Mouse (Mus musculus): ENCODE results near the gene Gm5089. TPM values are rescaled to one million over a fixed set of nuclear protein-coding genes. Genes with fewer than 3 reads are reported as not detected.

Gm5089 gene
- total and polyA plus RNA-seq, 2 experiments from 2014 or later: not detected

DNA sequence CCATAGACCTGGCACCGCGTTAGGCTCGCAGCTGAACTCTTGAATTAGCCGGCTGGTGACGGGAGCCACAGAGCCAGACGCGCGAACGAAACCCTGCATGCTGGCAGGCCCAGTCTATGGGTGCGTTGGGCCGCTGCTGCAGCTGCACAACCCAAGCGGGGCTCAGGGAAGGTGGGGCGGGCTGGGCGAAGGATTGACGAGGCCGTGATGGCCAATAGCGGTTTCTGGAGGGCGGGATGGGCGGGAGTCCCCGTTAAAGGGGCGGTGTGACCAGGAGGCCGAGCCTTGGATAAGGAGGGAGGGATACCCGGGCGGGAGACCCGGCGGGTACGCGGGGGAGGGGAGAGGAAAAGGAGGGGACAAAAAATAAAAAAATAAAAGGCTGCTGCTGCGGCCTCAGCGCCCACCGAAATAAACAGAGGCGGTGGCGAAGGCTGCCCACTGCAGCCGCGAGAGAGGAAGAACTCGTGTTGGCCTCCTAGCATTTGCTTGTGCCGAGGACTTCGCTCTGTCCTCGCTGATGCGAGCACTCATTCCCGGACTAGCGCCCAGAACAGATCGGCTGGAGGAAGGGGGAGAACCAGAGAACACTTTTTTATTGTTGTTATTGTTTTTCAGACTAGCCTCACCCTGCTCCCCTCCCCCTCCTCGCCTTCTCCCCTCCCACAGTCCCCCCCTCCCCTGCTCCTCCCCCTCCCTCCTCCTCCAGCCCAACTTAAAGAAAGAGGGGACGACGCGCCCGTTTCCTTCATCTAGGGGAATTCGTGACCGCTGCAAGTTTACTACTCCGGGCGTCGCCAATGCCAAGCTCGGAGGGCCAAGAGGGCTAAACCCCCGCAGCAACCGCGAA, 23.4 kb upstream of the Gm5089 start:
- TF ChIP-seq CTCF (IDR thresholded peaks at IDR 0.05; ENCODE audit: low read depth) (no peak), EP300 (IDR thresholded peaks at IDR 0.05; ENCODE audit: low read depth) (no peak)
- ATAC-seq (ENCODE audit: insufficient read depth, low read depth) (no peak), DNase-seq (ENCODE audit: low spot score) (no peak)
- Histone ChIP-seq H3K9ac (replicated peaks; ENCODE audit: low read depth, low read length) (no peak overlapping the region), H3K27me3 (ENCODE audit: control insufficient read depth, insufficient read depth, low read length) (peaks cover 100% of the 10 kb centered on the region), H3K4me2 (ENCODE audit: low read depth, low read length) (peak overlapping the region; percentile 71), H3K27ac (ENCODE audit: low read depth) (no peak overlapping the region), H3K9me3 (replicated peaks; ENCODE audit: control insufficient read depth, low read length) (no peaks in the 10 kb centered on the region), H3K36me3 (replicated peaks; ENCODE audit: control insufficient read depth, insufficient read depth, low read length) (no peaks in the 10 kb centered on the region), H3K4me3 (ENCODE audit: low read depth, low read length) (peak overlapping the region; percentile 52), H3K4me1 (ENCODE audit: control insufficient read depth, insufficient read depth) (0 out of 2 replicates have a peak, but pooled peaks cover 5% of the 10 kb centered on the region)
- 1% methylated on average over 57 of the region's 57 CpGs for WGBS

GRCm38 (mm10) chr14:122473211-122473751, 22.4 kb upstream of the Gm5089 start:
- H3K27me3 ChIP-seq (ENCODE audit: control insufficient read depth, insufficient read depth, low read length): peaks cover 100% of the 10 kb centered on the region
- TF ChIP-seq EP300 (IDR thresholded peaks at IDR 0.05; ENCODE audit: low read depth) (no peak), CTCF (IDR thresholded peaks at IDR 0.05; ENCODE audit: low read depth) (no peak)
- no peak overlapping the region for H3K4me2 ChIP-seq (ENCODE audit: low read depth, low read length)
- H3K9me3 ChIP-seq (replicated peaks; ENCODE audit: control insufficient read depth, low read length): no peaks in the 10 kb centered on the region
- no peaks in the 10 kb centered on the region for H3K36me3 ChIP-seq (replicated peaks; ENCODE audit: control insufficient read depth, insufficient read depth, low read length)
- H3K9ac ChIP-seq (replicated peaks; ENCODE audit: low read depth, low read length): no peak overlapping the region
- ATAC-seq (ENCODE audit: insufficient read depth, low read depth) (no peak), DNase-seq (ENCODE audit: low spot score) (no peak)
- H3K4me1 ChIP-seq (ENCODE audit: control insufficient read depth, insufficient read depth): 0 out of 2 replicates have a peak, but pooled peaks cover 5% of the 10 kb centered on the region
- 2% methylated on average over 17 of the region's 17 CpGs for WGBS
- no peak overlapping the region for H3K27ac ChIP-seq (ENCODE audit: low read depth)
- H3K4me3 ChIP-seq (ENCODE audit: low read depth, low read length): no peak overlapping the region

DNA sequence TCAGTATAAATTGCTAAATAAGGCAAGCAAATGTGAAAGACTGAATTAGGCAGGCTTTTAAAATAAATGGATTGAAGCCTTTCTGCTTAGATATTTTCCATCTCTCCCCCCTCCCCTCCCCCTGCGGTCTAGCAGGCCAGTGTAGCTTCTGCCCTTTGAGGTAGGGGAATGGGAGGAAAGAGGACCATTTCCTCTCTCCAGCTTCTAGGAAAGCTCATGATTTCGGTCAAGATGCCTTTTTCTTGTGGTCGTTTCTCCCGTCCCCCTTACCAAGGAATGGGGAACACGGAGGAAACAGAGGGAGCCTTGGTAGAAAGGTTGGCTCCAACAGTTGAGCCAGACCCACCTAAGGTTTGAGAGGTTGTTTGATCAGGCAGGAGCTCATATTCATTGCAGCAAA, 21.7 kb upstream of the Gm5089 start:
- no peak overlapping the region for H3K4me3 ChIP-seq (ENCODE audit: low read depth, low read length)
- ATAC-seq (ENCODE audit: insufficient read depth, low read depth) (no peak), DNase-seq (ENCODE audit: low spot score) (no peak)
- WGBS: 3% methylated on average over 5 of the region's 5 CpGs
- H3K9me3 ChIP-seq (replicated peaks; ENCODE audit: control insufficient read depth, low read length): no peaks in the 10 kb centered on the region
- no peak overlapping the region for H3K9ac ChIP-seq (replicated peaks; ENCODE audit: low read depth, low read length)
- no peak overlapping the region for H3K4me2 ChIP-seq (ENCODE audit: low read depth, low read length)
- H3K36me3 ChIP-seq (replicated peaks; ENCODE audit: control insufficient read depth, insufficient read depth, low read length): no peaks in the 10 kb centered on the region
- TF ChIP-seq EP300 (IDR thresholded peaks at IDR 0.05; ENCODE audit: low read depth): no peak
- TF ChIP-seq CTCF (IDR thresholded peaks at IDR 0.05; ENCODE audit: low read depth): no peak
- no peak overlapping the region for H3K27ac ChIP-seq (ENCODE audit: low read depth)
- H3K27me3 ChIP-seq (ENCODE audit: control insufficient read depth, insufficient read depth, low read length): peaks cover 100% of the 10 kb centered on the region
- H3K4me1 ChIP-seq (ENCODE audit: control insufficient read depth, insufficient read depth): 0 out of 2 replicates have a peak, but pooled peaks cover 5% of the 10 kb centered on the region

DNA sequence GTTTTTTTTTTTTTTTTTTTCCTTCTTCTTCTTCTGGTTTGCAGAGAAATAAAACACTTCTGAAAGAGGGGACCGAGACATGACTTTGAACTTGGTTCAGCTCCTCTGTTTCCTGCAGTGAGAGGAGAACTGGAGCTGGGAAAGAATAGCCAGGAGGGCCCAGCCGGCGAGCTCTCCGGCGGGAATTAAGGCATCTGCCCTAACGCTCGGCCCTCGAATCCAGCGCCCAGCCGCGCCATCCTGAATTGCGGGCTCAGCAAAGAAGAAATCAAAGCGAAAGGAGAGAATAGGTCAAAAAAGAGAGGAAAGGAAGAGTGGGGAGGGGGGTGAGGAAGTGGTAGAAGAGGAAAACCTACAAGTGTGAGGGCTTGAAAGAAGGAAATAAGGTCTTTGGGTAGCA, 21.2 kb upstream of the Gm5089 start:
- 0 out of 2 replicates have a peak, but pooled peaks cover 5% of the 10 kb centered on the region for H3K4me1 ChIP-seq (ENCODE audit: control insufficient read depth, insufficient read depth)
- H3K27ac ChIP-seq (ENCODE audit: low read depth): no peak overlapping the region
- H3K27me3 ChIP-seq (ENCODE audit: control insufficient read depth, insufficient read depth, low read length): peaks cover 100% of the 10 kb centered on the region
- no peak overlapping the region for H3K4me3 ChIP-seq (ENCODE audit: low read depth, low read length)
- ATAC-seq (ENCODE audit: insufficient read depth, low read depth): no peak
- H3K4me2 ChIP-seq (ENCODE audit: low read depth, low read length): no peak overlapping the region
- DNase-seq (ENCODE audit: low spot score): no peak
- no peaks in the 10 kb centered on the region for H3K9me3 ChIP-seq (replicated peaks; ENCODE audit: control insufficient read depth, low read length)
- no peak overlapping the region for H3K9ac ChIP-seq (replicated peaks; ENCODE audit: low read depth, low read length)
- H3K36me3 ChIP-seq (replicated peaks; ENCODE audit: control insufficient read depth, insufficient read depth, low read length): no peaks in the 10 kb centered on the region
- TF ChIP-seq EP300 (IDR thresholded peaks at IDR 0.05; ENCODE audit: low read depth) (no peak), CTCF (IDR thresholded peaks at IDR 0.05; ENCODE audit: low read depth) (no peak)
- WGBS: 3% methylated on average over 13 of the region's 13 CpGs

DNA sequence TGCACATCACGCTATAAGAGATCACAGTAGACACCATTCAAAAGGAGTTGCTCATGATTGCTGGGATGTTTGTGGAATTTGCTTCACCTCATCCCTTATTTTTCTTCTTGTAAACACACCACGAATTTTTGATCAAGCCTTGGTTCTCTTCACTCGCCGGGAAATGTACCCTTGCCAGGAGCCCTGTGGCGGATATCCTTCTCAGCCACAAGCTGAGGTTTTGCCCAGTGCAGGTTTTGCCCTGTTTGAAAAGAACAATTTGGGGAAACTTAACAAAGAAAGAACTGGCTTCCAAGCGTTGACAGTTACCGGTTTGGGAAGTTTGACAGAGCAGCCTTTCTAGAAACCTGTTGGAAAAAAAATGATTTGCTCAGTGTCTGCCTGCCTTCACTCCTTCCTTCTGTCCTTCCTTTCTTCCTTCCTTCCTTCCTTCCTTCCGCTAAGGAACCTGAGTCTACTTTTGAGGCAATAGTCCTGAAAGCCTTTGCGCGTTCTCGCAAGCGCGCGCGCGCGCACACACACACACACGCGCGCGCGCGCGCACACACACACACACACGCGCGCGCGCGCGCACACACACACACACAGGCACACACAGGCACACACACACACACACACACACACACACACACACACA, 20.7 kb upstream of the Gm5089 start:
- H3K4me3 ChIP-seq (ENCODE audit: low read depth, low read length): no peak overlapping the region
- H3K36me3 ChIP-seq (replicated peaks; ENCODE audit: control insufficient read depth, insufficient read depth, low read length): no peaks in the 10 kb centered on the region
- ATAC-seq (ENCODE audit: insufficient read depth, low read depth) (no peak), DNase-seq (ENCODE audit: low spot score) (no peak)
- no peaks in the 10 kb centered on the region for H3K9me3 ChIP-seq (replicated peaks; ENCODE audit: control insufficient read depth, low read length)
- H3K4me2 ChIP-seq (ENCODE audit: low read depth, low read length): no peak overlapping the region
- WGBS: 11% methylated on average over 31 of the region's 31 CpGs
- H3K4me1 ChIP-seq (ENCODE audit: control insufficient read depth, insufficient read depth): 0 out of 2 replicates have a peak, but pooled peaks cover 5% of the 10 kb centered on the region
- TF ChIP-seq CTCF (IDR thresholded peaks at IDR 0.05; ENCODE audit: low read depth) (no peak), EP300 (IDR thresholded peaks at IDR 0.05; ENCODE audit: low read depth) (no peak)
- no peak overlapping the region for H3K27ac ChIP-seq (ENCODE audit: low read depth)
- peaks cover 100% of the 10 kb centered on the region for H3K27me3 ChIP-seq (ENCODE audit: control insufficient read depth, insufficient read depth, low read length)
- no peak overlapping the region for H3K9ac ChIP-seq (replicated peaks; ENCODE audit: low read depth, low read length)

Measured in heart, postnatal 0 days (tissue).